Mouse (Mus musculus): ENCODE measurements around the gene Ulk4. TPM values are rescaled to one million over a fixed set of nuclear protein-coding genes. Genes with fewer than 3 reads are reported as not detected.

Gene Ulk4
- polyA plus RNA-seq, 1 experiment from 2014 or later, result 213 TPM

GRCm38 (mm10) chr9:121162789-121163188, 114.2 kb downstream of the Ulk4 start:
- H3K27me3 ChIP-seq (ENCODE audit: control insufficient read depth, insufficient read depth, low read length), result no peaks in the 10 kb centered on the region
- H3K36me3 ChIP-seq (replicated peaks; ENCODE audit: control insufficient read depth, insufficient read depth, low read depth, low read length), result no peaks in the 10 kb centered on the region
- no peaks in the 10 kb centered on the region for H3K4me1 ChIP-seq (ENCODE audit: control insufficient read depth, insufficient read depth, low read length)
- WGBS, result 53% methylated on average over 5 of the region's 5 CpGs
- no peaks in the 10 kb centered on the region for H3K9me3 ChIP-seq (replicated peaks; ENCODE audit: control insufficient read depth, low read length)
- no peak overlapping the region for H3K27ac ChIP-seq (replicated peaks; ENCODE audit: low read depth, low read length)
- H3K9ac ChIP-seq (replicated peaks; ENCODE audit: low read length), result no peak overlapping the region
- H3K4me2 ChIP-seq (ENCODE audit: low read depth, low read length), result no peak overlapping the region
- DNase-seq (ENCODE audit: low spot score) (peak; percentile 49), ATAC-seq (replicated peaks; ENCODE audit: insufficient number of reproducible peaks, low FRiP score, low TSS enrichment, low read depth) (no peak)
- no peak overlapping the region for H3K4me3 ChIP-seq (ENCODE audit: low read depth, low read length)

GRCm38 (mm10) chr9:121161818-121162565, 115.0 kb downstream of the Ulk4 start:
- H3K27ac ChIP-seq (replicated peaks; ENCODE audit: low read depth, low read length), result no peak overlapping the region
- no peak overlapping the region for H3K4me2 ChIP-seq (ENCODE audit: low read depth, low read length)
- DNase-seq (ENCODE audit: low spot score) (no peak), ATAC-seq (replicated peaks; ENCODE audit: insufficient number of reproducible peaks, low FRiP score, low TSS enrichment, low read depth) (no peak)
- WGBS, result 92% methylated on average over 12 of the region's 12 CpGs
- H3K27me3 ChIP-seq (ENCODE audit: control insufficient read depth, insufficient read depth, low read length), result no peaks in the 10 kb centered on the region
- H3K4me3 ChIP-seq (ENCODE audit: low read depth, low read length), result no peak overlapping the region
- H3K9me3 ChIP-seq (replicated peaks; ENCODE audit: control insufficient read depth, low read length), result no peaks in the 10 kb centered on the region
- H3K9ac ChIP-seq (replicated peaks; ENCODE audit: low read length), result no peak overlapping the region
- no peaks in the 10 kb centered on the region for H3K4me1 ChIP-seq (ENCODE audit: control insufficient read depth, insufficient read depth, low read length)
- H3K36me3 ChIP-seq (replicated peaks; ENCODE audit: control insufficient read depth, insufficient read depth, low read depth, low read length), result no peaks in the 10 kb centered on the region

DNA sequence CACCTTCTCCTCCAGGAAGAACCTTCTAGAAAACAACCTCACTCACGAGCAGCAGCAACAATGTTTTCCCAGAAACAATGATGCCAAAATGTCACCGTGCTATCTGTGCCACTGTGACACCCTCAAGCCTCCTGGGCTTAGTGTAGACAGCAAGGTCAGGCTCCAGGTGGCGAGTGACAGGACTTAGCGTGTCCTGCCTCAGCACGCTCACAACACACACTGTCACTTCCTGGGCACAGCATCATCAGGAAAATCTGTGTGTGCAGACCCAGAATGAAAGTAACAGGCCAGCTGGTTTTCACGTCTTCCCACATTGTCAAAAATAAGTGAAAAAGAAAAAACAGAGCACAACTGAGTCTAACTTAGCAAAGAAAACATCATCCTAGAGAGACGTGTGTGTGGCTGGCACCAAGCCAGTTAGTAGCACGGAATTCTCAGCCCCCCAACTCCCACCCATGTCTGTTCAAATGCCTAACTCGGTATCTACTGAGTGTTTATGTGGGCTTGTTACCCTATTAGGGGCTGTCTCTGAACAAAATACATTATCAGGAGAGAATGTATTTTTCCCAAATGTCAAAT, 120.7 kb downstream of the Ulk4 start:
- no peak overlapping the region for H3K4me2 ChIP-seq (ENCODE audit: low read depth, low read length)
- ATAC-seq (replicated peaks; ENCODE audit: insufficient number of reproducible peaks, low FRiP score, low TSS enrichment, low read depth), result no peak

GRCm38 (mm10) chr9:121153276-121153675, 123.7 kb downstream of the Ulk4 start:
- DNase-seq (ENCODE audit: low spot score), result no peak
- no peak overlapping the region for H3K4me2 ChIP-seq (ENCODE audit: low read depth, low read length)
- no peak overlapping the region for H3K9ac ChIP-seq (replicated peaks; ENCODE audit: low read length)
- no peaks in the 10 kb centered on the region for H3K9me3 ChIP-seq (replicated peaks; ENCODE audit: control insufficient read depth, low read length)
- 89% methylated on average over 5 of the region's 5 CpGs for WGBS
- H3K27ac ChIP-seq (replicated peaks; ENCODE audit: low read depth, low read length), result no peak overlapping the region
- H3K27me3 ChIP-seq (ENCODE audit: control insufficient read depth, insufficient read depth, low read length), result no peaks in the 10 kb centered on the region
- ATAC-seq (replicated peaks; ENCODE audit: insufficient number of reproducible peaks, low FRiP score, low TSS enrichment, low read depth), result no peak
- H3K36me3 ChIP-seq (replicated peaks; ENCODE audit: control insufficient read depth, insufficient read depth, low read depth, low read length), result no peaks in the 10 kb centered on the region
- H3K4me1 ChIP-seq (ENCODE audit: control insufficient read depth, insufficient read depth, low read length), result no peaks in the 10 kb centered on the region
- no peak overlapping the region for H3K4me3 ChIP-seq (ENCODE audit: low read depth, low read length)

More for the DNA sequence above, 120.7 kb downstream of the Ulk4 start:
- 71% methylated on average over 9 of the region's 9 CpGs for WGBS
- Histone ChIP-seq H3K9ac (replicated peaks; ENCODE audit: low read length) (no peak overlapping the region), H3K4me1 (ENCODE audit: control insufficient read depth, insufficient read depth, low read length) (no peaks in the 10 kb centered on the region), H3K4me3 (ENCODE audit: low read depth, low read length) (no peak overlapping the region), H3K9me3 (replicated peaks; ENCODE audit: control insufficient read depth, low read length) (no peaks in the 10 kb centered on the region), H3K27ac (replicated peaks; ENCODE audit: low read depth, low read length) (no peak overlapping the region), H3K36me3 (replicated peaks; ENCODE audit: control insufficient read depth, insufficient read depth, low read depth, low read length) (no peaks in the 10 kb centered on the region), H3K27me3 (ENCODE audit: control insufficient read depth, insufficient read depth, low read length) (no peaks in the 10 kb centered on the region)
- DNase-seq (ENCODE audit: low spot score), result no peak

DNA sequence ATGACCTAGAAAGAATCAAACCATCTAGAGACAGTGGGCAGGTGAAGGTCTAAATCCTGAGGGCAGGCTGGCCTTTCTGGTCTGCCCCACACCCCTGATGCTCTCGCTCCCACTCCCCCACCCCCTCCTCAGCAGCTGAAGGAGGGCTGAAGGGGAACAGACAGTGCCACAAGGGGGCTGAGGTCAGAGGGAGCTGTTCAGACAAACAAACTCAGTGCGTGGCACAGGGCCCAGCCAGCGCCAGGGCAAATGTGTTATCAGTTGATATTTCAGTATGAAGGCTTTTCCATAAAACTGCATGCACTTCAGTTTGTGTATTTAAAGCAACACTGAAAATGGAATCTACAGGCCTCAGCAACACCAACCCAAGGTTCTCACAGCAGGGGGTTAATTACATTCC, 128.4 kb downstream of the Ulk4 start:
- Histone ChIP-seq H3K4me3 (ENCODE audit: low read depth, low read length) (no peak overlapping the region), H3K4me2 (ENCODE audit: low read depth, low read length) (no peak overlapping the region), H3K9ac (replicated peaks; ENCODE audit: low read length) (no peak overlapping the region), H3K9me3 (replicated peaks; ENCODE audit: control insufficient read depth, low read length) (no peaks in the 10 kb centered on the region), H3K27ac (replicated peaks; ENCODE audit: low read depth, low read length) (no peak overlapping the region), H3K4me1 (ENCODE audit: control insufficient read depth, insufficient read depth, low read length) (no peaks in the 10 kb centered on the region), H3K36me3 (replicated peaks; ENCODE audit: control insufficient read depth, insufficient read depth, low read depth, low read length) (no peaks in the 10 kb centered on the region), H3K27me3 (ENCODE audit: control insufficient read depth, insufficient read depth, low read length) (no peaks in the 10 kb centered on the region)
- 28% methylated on average over 3 of the region's 3 CpGs for WGBS
- DNase-seq (ENCODE audit: low spot score) (no peak), ATAC-seq (replicated peaks; ENCODE audit: insufficient number of reproducible peaks, low FRiP score, low TSS enrichment, low read depth) (no peak)

GRCm38 (mm10) chr9:121143208-121143607, 133.8 kb downstream of the Ulk4 start:
- no peak for ATAC-seq (replicated peaks; ENCODE audit: insufficient number of reproducible peaks, low FRiP score, low TSS enrichment, low read depth)
- 82% methylated on average over 6 of the region's 6 CpGs for WGBS

DNA sequence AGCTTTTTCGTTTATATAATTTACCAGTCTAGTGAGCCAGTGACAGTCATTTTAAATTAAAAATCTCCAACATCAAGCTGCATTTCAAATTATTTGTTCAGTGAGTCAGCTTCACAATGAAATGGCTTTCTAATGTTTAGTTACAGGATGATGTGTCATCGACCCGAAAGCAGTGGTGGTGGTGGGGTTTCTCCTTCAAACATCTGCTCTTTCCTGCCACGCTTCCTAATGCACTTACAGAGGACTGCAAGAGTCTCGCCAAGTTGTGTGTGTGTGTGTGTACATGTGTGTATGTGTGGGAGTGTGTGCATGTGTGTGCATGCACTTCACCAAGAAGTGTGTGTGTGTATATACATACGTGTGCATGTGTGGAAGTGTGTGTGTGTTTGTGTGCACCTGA, 144.4 kb downstream of the Ulk4 start:
- ATAC-seq (replicated peaks; ENCODE audit: insufficient number of reproducible peaks, low FRiP score, low TSS enrichment, low read depth) (no peak), DNase-seq (ENCODE audit: low spot score) (no peak)
- Histone ChIP-seq H3K9me3 (replicated peaks; ENCODE audit: control insufficient read depth, low read length) (no peaks in the 10 kb centered on the region), H3K4me2 (ENCODE audit: low read depth, low read length) (no peak overlapping the region), H3K4me3 (ENCODE audit: low read depth, low read length) (no peak overlapping the region), H3K4me1 (ENCODE audit: control insufficient read depth, insufficient read depth, low read length) (no peaks in the 10 kb centered on the region), H3K27ac (replicated peaks; ENCODE audit: low read depth, low read length) (no peak overlapping the region), H3K36me3 (replicated peaks; ENCODE audit: control insufficient read depth, insufficient read depth, low read depth, low read length) (no peaks in the 10 kb centered on the region), H3K9ac (replicated peaks; ENCODE audit: low read length) (no peak overlapping the region), H3K27me3 (ENCODE audit: control insufficient read depth, insufficient read depth, low read length) (no peaks in the 10 kb centered on the region)
- WGBS, result 74% methylated on average over 6 of the region's 6 CpGs

More at GRCm38 (mm10) chr9:121143208-121143607, 133.8 kb downstream of the Ulk4 start:
- H3K27me3 ChIP-seq (ENCODE audit: control insufficient read depth, insufficient read depth, low read length), result no peaks in the 10 kb centered on the region
- no peak overlapping the region for H3K4me2 ChIP-seq (ENCODE audit: low read depth, low read length)
- no peaks in the 10 kb centered on the region for H3K9me3 ChIP-seq (replicated peaks; ENCODE audit: control insufficient read depth, low read length)
- H3K4me3 ChIP-seq (ENCODE audit: low read depth, low read length), result no peak overlapping the region
- no peak for DNase-seq (ENCODE audit: low spot score)
- no peak overlapping the region for H3K9ac ChIP-seq (replicated peaks; ENCODE audit: low read length)
- no peaks in the 10 kb centered on the region for H3K4me1 ChIP-seq (ENCODE audit: control insufficient read depth, insufficient read depth, low read length)
- H3K27ac ChIP-seq (replicated peaks; ENCODE audit: low read depth, low read length), result no peak overlapping the region
- H3K36me3 ChIP-seq (replicated peaks; ENCODE audit: control insufficient read depth, insufficient read depth, low read depth, low read length), result no peaks in the 10 kb centered on the region

DNA sequence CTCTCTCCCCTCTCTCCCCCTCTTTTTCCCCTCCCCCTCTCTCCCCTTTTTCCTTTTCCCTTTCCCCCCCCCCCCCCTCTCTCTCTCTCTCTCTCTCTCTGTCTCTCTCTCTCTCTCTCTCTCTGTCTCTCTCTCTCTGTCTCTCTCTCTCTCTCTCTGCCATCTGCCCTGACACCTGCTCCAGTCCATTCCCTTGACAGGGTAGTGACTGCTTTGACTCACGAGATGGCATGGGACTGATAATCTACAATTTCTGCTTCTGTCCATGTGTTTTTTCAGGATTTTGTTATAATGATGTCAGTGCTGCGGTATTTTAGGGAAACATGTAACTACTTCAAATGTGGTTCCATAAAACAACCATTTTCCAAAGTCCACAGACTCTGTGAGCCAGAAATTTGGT, 147.5 kb downstream of the Ulk4 start:
- no peaks in the 10 kb centered on the region for H3K9me3 ChIP-seq (replicated peaks; ENCODE audit: control insufficient read depth, low read length)
- H3K27ac ChIP-seq (replicated peaks; ENCODE audit: low read depth, low read length), result no peak overlapping the region
- ATAC-seq (replicated peaks; ENCODE audit: insufficient number of reproducible peaks, low FRiP score, low TSS enrichment, low read depth) (no peak), DNase-seq (ENCODE audit: low spot score) (no peak)
- H3K4me3 ChIP-seq (ENCODE audit: low read depth, low read length), result no peak overlapping the region
- H3K27me3 ChIP-seq (ENCODE audit: control insufficient read depth, insufficient read depth, low read length), result no peaks in the 10 kb centered on the region
- no peaks in the 10 kb centered on the region for H3K36me3 ChIP-seq (replicated peaks; ENCODE audit: control insufficient read depth, insufficient read depth, low read depth, low read length)
- no peaks in the 10 kb centered on the region for H3K4me1 ChIP-seq (ENCODE audit: control insufficient read depth, insufficient read depth, low read length)
- no peak overlapping the region for H3K9ac ChIP-seq (replicated peaks; ENCODE audit: low read length)
- H3K4me2 ChIP-seq (ENCODE audit: low read depth, low read length), result no peak overlapping the region
- 85% methylated on average over 2 of the region's 2 CpGs for WGBS
